Mouse (Mus musculus) adrenal gland, postnatal 10 days (tissue): Measurements from ENCODE around the gene Msl3l2. TPM values are rescaled to one million over a fixed set of nuclear protein-coding genes. Genes with fewer than 3 reads are reported as not detected.

Experiments
- DNase-seq: peaks from one replicate; pipeline ENCODE4 v3.0.0; 2021; ENCODE audit warnings: mixed read lengths
- long read RNA-seq, 2 experiments: library from polyadenylated mRNA; stranded (forward); transcript quantifications; one replicate each; pipeline ENCODE4 v2.0.0; 2021
- total RNA-seq, 2 experiments: library from RNA; stranded (reverse); gene quantifications; 2 replicates each; pipeline ENCODE4 v1.2.3; 2021

Gene Msl3l2
- total RNA-seq, result 1 to 10 TPM; 6.1 to 7.8 TPM
- long read RNA-seq, experiment 1, transcript Msl3l2-201 (2 exons, 2,140 nt), result major isoform, 8 of 19 reads
- long read RNA-seq, experiment 1, partial matches to known transcripts, result 0 of 19 reads
- long read RNA-seq, experiment 1, other reads (novel, unspliced or antisense), result 11 of 19 reads
- long read RNA-seq, experiment 2, transcript Msl3l2-201 (2 exons, 2,140 nt), result major isoform, 6 of 16 reads
- long read RNA-seq, experiment 2, partial matches to known transcripts, result 0 of 16 reads
- long read RNA-seq, experiment 2, other reads (novel, unspliced or antisense), result 10 of 16 reads

DNA sequence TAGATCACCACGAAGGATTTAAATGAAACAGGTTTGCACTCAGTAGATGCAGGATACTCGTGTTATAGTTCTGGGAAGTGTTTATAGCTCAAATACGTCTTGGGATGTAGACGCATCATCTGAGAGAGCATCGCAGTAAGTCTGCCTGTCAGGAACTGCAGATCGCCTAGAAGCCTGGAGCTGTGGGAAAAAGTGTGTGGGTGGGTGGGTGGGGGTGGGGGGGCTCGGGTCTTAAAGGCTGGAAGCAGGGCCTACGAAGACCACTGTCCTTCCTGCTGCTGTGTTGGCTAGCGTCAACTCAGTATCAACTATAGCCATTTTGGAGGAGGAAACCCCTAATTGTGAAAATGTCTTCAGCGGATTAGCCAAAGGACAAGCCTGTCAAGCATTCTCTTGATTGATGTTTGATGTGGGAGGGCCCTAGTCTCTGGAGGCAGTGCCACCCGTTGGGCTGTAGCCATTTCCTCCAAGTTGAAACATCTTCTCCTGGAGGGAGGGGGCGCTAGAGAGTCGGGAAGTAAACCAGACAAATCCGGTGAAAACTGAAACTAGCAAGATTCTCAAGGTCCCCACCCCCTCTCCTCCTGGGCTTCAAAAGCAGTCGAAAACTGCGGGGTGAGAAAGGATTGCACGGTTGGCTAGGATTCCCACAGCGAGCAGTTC is at the start of gene Msl3l2:
Gene Msl3l2 (plus strand): TSS at position 585 of the 663 bp plus-strand sequence.
- DNase-seq, result peak; percentile 95

DNA sequence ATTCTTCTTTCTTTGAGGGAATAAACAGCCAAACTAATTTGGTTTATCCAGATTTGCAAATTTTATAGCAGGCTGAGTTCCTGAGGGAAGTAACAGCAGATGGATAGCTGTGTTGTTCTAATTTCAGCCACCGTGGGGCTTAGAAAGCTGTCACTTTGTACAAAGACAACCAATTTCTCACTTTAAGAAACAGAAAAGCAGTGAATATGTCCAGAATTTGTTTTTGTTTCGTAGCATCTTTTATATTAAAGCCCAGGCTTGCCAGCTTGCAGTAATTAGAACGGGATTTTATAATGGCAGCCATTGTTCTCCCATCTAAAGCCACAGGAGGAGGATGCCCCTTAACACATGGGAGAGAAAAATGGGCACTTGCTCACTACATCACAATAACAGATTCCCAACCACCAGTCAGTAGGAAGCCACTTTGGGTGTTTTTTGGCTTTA is 47.7 kb upstream of the Msl3l2 start:
- DNase-seq, result no peak

DNA sequence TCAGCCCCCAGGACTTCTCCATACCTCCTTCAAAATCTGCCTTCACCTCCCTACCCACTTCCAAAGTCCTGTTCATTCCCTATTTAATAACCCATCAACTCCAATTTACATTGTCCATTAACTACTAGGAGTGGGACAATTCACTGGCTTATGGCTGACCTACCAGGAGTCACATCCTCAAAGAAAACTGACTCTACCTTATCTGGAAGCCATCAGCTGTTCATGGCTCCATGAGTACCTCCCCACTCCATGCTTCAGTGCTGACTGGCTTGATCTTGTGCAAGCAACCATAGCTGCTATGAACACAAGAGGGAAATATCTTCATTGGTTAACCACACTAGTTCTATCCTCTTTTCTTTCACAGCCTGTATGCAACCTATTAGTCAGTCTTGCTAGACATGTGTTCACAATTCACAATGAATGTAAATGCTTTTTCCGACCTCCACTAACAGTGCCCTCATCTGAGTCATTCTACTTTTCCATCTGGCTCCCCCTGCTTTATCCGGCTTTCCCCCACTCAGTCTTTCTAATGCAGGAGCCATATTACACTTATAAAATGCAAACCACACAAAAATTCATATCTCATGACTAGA is 45.4 kb upstream of the Msl3l2 start:
- no peak for DNase-seq

DNA sequence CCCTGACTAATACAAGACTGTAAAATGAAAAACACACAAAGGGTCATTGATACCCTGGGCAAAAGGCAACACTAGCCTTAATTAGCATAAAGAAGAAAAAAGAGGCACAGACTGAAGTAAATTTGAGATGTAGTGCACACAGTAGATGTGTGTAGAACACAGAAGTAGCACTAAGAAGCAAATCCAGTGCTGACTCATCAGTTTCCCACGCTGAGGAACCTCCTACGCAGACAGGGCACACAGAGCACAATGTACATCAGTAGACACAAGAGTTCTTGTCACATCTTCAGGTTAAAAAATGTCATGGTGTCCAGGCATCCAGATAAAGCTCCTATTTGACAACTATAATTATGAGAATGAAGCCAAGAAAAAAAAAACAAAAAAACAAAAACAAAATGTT is 44.0 kb upstream of the Msl3l2 start:
- DNase-seq, result no peak

DNA sequence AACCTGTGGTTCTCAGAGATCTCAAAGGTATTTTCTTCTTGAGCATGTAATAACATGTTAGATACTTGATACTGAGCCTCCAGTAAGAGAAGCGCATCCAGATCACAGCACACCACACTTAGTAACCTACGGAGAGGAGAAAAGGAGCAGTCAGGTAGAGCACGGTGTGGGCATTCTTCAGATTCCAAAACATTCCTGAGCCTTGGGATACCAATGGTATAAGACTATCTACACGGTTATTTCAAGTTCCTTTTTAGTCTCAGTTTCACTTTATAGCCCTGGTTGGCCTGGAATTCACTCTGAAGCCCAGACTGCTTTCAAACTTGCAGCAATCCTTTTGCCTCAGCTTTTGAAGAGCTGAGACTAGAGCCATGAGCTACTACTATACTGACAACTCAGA is 17.0 kb upstream of the Msl3l2 start:
- DNase-seq, result no peak

DNA sequence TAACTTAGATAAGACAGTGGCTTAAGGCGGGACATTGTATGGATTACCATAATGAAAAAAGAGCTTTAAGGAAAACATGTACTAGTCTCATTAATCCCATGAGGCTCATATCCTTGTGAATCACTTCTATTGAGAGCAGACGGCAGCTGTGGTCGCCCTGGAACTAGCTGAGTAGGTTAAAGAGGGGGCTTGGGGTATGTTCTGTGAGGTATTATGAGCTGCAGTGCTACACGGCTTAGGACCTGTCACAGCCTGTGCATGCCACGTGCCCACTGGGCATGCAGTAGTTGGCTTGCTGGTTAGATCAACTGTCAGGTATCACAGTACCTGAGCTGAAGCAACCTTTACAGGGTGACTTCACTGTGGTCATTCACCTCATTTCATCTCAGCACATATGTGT is 12.1 kb upstream of the Msl3l2 start:
- no peak for DNase-seq

DNA sequence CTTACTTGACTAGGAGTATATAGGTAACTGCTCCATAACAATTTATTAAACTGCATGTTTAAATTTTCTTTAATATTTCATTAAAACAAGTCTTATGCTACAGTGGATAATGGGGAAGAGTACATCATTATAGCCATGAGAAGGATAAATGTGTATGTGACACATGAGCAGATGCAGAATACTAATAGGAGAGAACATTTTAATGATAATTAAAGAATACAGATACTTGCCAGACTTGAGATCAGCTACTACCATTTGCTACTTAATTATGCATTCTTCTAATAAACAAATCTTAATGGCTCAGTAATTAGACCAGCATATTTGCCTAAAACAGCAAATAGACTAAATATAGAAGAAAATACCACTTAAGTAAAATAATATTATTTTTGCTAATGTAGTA is 10.0 kb upstream of the Msl3l2 start:
- DNase-seq, result no peak

DNA sequence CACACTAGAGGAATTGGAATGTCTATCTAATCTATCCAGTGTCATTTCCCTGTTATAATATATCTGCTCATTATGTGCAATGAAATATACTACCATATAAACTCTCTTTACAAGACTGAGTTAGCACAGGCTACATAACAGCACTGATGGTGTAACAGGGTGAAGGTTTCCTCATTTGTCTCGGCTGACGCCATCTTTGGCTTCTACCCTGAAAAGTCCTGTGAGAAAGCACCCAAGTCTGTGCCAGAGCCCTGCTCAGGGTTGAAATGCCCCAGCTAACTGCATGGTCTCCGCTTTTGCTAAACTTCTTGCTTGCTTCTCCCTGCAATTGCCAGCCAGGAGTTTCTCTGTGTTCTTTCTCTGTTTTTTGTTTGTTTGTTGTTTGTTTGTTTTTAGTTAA is 7.6 kb upstream of the Msl3l2 start:
- DNase-seq, result peak; percentile 13

DNA sequence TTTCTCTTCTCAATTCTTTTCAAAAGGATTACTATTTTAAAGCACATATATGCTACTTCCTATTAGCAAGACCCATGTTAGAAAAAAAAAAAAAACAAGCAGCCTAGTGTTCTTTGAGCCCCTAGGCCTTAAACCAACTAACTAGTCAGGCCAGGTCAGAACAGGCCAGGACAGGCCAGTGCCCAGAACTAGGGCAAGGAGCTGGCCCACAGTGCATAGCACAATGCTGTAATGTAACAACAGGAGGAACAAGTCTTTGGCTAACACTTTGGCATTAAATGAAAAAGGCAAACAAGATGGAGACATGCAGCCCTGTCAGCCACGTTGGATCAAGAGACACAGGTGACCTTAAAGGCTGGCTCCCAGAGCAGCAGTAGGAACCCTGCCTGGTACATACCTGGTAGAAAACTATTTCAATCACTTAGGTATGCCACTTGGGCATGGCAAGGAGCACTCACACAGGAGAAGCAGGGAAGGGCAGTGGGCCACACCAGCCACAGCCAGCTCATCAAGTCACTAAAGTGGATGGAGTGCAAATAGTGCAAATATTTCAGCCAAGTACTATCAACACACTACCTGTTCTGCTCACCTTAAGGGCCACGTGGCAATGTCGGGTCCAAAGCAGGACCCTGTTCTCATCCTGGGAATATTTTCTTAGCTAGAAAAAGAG is 6.9 kb upstream of the Msl3l2 start:
- DNase-seq, result no peak

DNA sequence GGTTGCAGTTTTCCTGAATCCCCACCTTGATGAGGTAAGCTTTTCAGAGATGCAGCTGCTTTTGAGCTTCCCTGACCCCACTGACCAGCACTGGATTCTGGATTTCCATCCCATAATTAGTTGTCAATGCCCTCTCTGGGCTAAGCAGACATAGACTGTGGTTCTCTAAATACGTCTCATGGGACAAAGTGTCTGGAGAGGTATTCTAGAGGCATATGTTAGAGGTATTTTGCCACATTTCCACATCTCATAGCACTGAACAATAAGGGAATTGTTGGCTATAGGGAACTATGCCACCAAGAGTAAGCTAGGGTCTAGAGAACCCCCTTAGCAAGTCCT is 248 bp downstream of the Msl3l2 start:
- no peak for DNase-seq

DNA sequence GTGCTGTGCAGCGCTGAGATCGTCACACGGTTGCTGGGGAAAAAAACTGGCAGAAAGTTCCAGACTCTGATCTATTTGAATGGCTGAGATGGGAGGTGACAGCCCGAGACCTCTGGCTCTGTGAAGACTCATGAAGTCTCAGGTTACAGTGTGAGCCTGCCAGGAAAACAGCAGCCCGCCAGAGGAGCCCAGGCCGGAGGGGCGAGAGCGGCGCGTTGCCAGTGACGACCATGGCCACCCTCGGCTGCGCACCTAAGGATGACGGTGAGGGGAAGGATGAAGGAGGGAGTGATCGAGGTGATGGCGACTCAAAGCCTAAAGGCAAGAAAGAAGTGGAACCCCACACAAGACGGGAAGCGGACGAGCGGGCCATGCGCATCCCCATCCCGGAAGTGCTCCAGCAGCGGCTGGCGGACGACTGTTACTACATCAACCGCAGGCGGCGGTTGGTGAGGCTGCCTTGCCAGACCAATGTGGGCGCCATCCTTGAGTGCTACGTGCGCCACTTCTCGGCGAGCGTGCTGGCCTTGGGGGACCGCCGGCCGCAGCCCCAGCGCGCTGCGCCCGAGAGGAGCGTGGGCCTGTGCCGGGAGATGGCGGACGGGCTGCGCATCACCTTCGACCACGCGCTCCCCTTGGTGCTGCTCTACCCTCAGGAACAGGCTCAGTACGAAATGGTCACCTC is 8.4 kb downstream of the Msl3l2 start:
- DNase-seq, result peak; percentile 72

DNA sequence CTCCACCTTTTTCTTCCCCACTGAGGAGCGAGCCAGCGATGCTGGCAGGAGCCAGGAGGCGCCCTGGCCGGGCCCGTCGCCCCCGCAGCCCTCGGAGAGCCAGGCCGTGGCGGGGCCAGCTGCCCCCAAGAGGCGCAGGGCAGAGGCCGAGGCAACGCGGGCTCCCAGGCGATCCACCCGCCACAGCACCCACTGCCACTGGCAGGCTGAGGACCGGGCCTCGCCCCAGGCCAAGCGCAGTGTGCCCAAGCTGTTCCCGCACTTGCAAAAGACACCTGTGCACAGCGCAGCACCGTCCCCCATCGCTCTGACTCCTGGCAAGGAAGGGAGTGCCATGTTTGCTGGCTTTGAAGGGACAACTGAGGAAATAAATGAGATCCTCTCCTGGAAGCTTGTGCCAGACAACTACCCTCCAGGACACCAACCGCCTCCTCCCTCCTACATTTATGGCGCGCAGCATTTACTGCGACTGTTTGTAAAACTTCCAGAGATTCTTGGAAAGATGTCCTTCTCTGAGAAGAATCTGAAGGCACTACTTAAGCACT is 9.0 kb downstream of the Msl3l2 start:
- no peak for DNase-seq

DNA sequence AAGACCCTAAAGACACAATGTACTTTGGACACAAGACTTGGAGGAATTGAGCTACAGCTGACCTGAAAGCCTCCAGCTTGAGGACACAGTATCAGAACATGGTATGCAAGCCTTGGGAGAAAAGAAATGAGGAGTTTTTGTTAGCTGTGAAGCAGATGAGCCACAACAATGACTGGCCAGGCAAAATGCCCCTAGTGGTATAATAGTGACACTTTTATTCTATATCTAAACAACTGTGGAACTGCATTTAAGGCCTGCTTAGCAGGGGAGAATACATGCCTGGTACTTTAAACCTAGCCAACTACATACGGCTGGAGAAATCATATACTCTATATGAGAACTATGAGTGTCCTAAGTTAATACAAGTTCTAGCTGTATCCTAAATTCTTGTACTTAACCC is 20.3 kb downstream of the Msl3l2 start:
- DNase-seq, result no peak

DNA sequence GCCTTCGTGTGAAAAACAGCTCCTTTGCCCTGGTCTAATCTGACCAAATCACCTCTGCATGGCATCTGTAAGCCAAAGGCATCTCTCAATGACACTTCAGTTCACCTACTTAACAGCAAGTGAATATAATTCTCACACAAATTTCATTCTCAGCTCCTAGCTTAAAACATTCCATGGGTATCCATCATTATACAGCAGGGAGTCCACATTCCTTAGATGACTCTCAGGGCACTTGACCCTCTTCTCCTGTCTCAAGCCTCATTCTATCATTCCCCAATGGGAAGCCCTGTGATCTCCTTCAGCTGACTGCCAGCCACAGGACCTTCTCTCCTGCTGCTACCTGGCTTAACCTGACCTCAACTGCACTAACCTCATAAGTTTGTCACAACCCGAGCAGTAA is 22.9 kb downstream of the Msl3l2 start:
- no peak for DNase-seq

DNA sequence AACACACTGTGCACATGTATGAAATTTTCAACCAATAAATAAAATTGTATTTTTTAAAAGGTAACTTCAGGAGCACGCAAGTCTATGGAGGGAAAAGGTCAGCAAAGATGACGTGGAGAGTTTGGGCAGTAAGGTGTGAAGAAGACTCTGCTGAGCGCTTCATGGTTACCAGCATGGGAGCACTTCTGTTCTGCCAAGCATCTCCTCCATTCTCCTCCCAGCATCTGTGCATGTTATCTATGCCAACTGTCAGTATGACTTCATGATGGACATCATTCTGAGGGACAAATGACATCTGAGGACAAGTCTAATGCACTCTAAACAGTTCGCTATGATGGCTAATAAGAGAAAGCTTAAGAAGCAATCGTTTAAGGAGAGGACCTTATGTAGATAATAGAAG is 30.5 kb downstream of the Msl3l2 start:
- DNase-seq, result no peak

DNA sequence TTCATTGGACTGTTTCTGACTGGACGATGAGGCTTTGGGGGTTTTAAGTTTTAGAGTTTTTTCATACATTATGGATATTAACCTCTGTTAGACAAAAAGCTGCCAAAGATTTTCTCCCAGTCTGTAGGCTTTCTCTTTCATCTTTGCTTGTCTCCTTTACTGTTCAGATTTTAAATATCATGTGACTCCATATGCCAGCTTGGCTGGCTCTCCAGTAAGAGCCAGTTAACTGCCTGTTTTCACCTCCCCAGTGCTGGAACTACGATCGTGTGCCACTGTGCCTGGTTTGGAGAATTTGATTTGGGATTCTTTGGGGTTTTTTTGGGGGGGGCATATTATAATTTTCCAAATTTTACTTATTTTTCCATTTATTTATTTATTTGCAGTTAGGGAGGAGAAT is 42.2 kb downstream of the Msl3l2 start:
- no peak for DNase-seq

DNA sequence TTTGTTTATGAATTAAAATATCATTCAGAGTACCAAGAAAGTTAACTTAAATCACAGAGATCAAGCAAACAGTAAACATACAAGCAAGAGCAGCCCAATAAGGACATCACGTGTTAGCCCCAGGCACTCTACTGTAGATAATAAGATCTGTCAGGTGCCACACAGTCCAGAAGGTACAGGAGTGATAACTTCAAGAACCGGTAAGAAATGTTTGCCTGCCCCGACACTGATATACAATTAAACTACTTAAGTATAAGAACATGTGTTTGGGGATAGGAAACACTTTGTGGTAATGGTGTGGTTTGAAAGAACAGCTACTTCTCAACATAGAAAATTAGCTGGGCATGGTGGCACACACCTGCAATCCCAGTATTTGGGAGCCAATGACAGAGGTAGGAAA is 50.2 kb downstream of the Msl3l2 start:
- DNase-seq, result no peak

DNA sequence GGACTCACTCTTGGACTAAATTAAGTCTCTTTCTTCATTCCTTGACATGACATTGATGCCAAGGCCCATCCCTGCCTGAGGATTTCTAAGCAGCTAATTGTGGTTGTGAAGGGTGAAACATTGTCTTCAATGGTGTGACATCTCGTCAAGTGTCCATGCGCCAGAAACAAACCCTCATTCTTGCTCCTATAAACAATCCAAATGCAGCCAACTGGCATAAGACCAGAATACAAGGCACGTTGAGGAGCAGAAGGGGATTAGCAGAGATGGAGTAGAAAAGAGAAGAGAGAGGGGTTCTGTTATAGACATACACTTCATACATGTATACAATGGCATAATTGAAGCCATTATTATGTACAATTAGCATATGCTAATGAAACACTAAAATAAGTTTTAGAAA is 51.5 kb downstream of the Msl3l2 start:
- DNase-seq, result no peak

DNA sequence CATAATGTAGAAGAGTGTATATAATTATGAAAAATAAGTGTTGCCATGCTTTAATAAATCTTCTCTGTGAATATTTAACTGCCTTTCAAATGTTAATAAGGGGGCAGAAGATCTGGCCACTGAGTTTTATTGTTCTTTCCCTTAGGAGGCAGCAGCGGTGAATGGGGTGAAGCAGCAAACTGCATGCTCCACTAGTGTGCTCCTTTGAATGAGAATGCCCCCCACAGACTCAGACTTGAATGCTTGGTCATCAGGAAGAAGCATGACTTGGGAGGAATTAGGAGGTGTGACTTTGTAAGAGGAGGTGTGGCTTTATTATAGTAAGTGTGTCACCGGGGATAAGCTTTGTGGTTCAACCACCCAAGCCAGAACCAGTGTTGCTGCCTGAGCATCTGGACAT is 52.0 kb downstream of the Msl3l2 start:
- DNase-seq, result no peak

DNA sequence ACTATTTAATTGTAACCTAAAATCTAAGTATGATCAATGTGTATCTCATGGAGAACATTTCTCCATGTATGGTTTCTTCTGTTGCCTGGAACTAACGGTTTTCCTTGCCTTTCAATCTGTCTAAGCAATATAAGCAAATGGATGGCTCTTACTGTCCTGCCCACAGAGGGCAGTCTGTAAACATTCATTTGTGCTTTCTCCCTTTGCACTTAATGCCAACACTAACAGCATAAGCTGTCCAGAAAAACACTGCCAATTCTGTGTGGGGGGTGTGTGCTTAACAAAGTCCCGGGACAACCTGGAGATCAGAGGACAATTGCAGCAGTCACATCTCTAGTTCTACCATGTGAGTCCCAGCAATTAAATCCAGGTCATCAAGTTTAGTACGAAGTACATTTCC is 57.7 kb downstream of the Msl3l2 start:
- no peak for DNase-seq

DNA sequence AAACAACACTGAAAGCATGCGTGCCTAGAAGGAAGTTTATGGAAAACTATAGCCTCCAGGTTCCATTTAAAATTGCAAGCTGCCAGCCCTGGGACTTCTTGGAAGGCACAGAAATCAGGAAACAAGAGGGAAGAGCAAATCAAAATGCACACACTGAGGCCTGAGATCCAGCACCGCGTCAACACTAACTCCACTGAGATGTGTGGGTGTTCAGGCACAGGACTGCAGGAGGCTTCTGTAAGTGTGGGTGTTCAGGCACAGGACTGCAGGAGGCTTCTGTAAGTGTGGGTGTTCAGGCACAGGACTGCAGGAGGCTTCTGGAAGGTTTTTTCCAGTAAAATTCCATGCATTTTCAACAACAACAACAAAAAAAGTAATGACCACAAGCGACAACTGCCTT is 59.0 kb downstream of the Msl3l2 start:
- DNase-seq, result no peak
